Mouse (Mus musculus) frontal cortex, postnatal 10 days (tissue): ENCODE measurements at regions not wholly inside any gene's neighbourhood (a gene's known extent, or its start where the extent isn't known, plus 50 kb on each side); places are given as distances from the start of the nearest gene placed in this dataset.
A peak's percentile ranks its signal among the peaks of the same experiment; 100 is the strongest.
"Not testable (repeated sequence)": the region's sequence is repeated elsewhere in the genome, so short reads cannot be mapped to it uniquely, and the experiment has no call there.

Experiments used
- DNase-seq, 2 experiments: peaks; one replicate each; pipeline ENCODE4 v3.0.0; 2022; ENCODE audit warnings: low spot score in 2 of 2, mixed read lengths in 1 of 2

GRCm38 (mm10) chr6:16765354-16765753, 132.9 kb downstream of the Tfec start:
- no peak for DNase-seq

- DNase-seq = no peak
These were observed 133.5 kb downstream of the Tfec start for GRCm38 (mm10) chr6:16764707-16765106.

- DNase-seq = not testable (repeated sequence)
These were observed 143.2 kb downstream of the Tfec start for GRCm38 (mm10) chr6:16755044-16755443.

GRCm38 (mm10) chr6:16733184-16733583, 165.1 kb downstream of the Tfec start:
- no peak for DNase-seq

GRCm38 (mm10) chr6:16732095-16732494, 166.1 kb downstream of the Tfec start:
- DNase-seq = no peak

- no peak for DNase-seq
These were observed 170.9 kb downstream of the Tfec start for GRCm38 (mm10) chr6:16727256-16727890.

- no peak for DNase-seq
These were observed 173.0 kb downstream of the Tfec start for GRCm38 (mm10) chr6:16725256-16725655.

- no peak for DNase-seq
These were observed 193.7 kb downstream of the Tfec start for GRCm38 (mm10) chr6:16704496-16704895.

GRCm38 (mm10) chr6:16703412-16703746, 194.9 kb downstream of the Tfec start:
- no peak for DNase-seq

- DNase-seq = no peak
These were observed 195.4 kb downstream of the Tfec start for GRCm38 (mm10) chr6:16702706-16703411.

GRCm38 (mm10) chr6:16697285-16697684, 201.0 kb downstream of the Tfec start:
- DNase-seq = no peak

GRCm38 (mm10) chr6:16668004-16668403, 230.2 kb downstream of the Tfec start:
- no peak for DNase-seq

GRCm38 (mm10) chr6:16667241-16667640, 231.0 kb downstream of the Tfec start:
- DNase-seq = no peak

GRCm38 (mm10) chr6:16646269-16646668, 252.0 kb downstream of the Tfec start:
- no peak for DNase-seq

- no peak for DNase-seq
These were observed 254.7 kb downstream of the Tfec start for GRCm38 (mm10) chr6:16643519-16643918.

- no peak for DNase-seq
These were observed 261.4 kb downstream of the Tfec start for GRCm38 (mm10) chr6:16636736-16637304.

GRCm38 (mm10) chr6:16636108-16636507, 262.1 kb downstream of the Tfec start:
- no peak for DNase-seq

GRCm38 (mm10) chr6:16607393-16608023, 290.7 kb downstream of the Tfec start:
- DNase-seq = peak in 1 of 2 experiments; percentile 5

GRCm38 (mm10) chr6:16606687-16607392, 291.4 kb downstream of the Tfec start:
- no peak for DNase-seq

- no peak for DNase-seq
These were observed 305.8 kb downstream of the Tfec start for GRCm38 (mm10) chr6:16592411-16592810.

- DNase-seq = no peak
These were observed 315.9 kb downstream of the Tfec start for GRCm38 (mm10) chr6:16582302-16582701.

GRCm38 (mm10) chr6:16581801-16582200, 316.4 kb downstream of the Tfec start:
- DNase-seq = no peak
